Mouse (Mus musculus) cerebellum, adult 2 months (tissue): ENCODE data around the gene Ift172.

ENCODE experiments used
- CTCF ChIP-seq: fragments of 200-500 bp; IDR thresholded peaks from 2 replicates; pipeline ENCODE4 v1.5.1; 2011; ENCODE audit warnings: low read depth, mild to moderate bottlenecking, control low read depth, low read length, moderate library complexity, borderline replicate concordance; ENCODE audit not compliant: insufficient read depth
- POLR2A ChIP-seq: fragments of 200-500 bp; IDR thresholded peaks from 2 replicates; pipeline ENCODE4 v1.6.1; 2011; ENCODE audit warnings: low read length, control low read depth, borderline replicate concordance; ENCODE audit not compliant: insufficient read depth

GRCm38 (mm10) chr5:31291361-31291688 lies 409 bp upstream of the Ift172 start:
- no peak for TF ChIP-seq POLR2A
- no peak for TF ChIP-seq CTCF
